In genomic region chr12:105354266-105354665, GRCm38 (mm10) we compare ENCODE assay signal across 9 mouse cellular contexts. TPM values are rescaled to one million over a fixed set of nuclear protein-coding genes. Genes with fewer than 3 reads are reported as not detected.
DNase-seq lines count a peak whose midpoint lies in the region; ATAC-seq lines count a peak whose summit lies in the region.
"Had no signal": no experiment of that assay in that cellular context is flagged by ENCODE, and none has a peak within 500 bp of the region (broad histone marks: within the 10 kb centered on the region; RNA-seq: fewer than 3 reads in every experiment).

No protein-coding gene starts in this region.

- intact Hi-C loops in gastrocnemius, postnatal 36 days (cut with DNase I): no loop called here

- no peak for ATAC-seq in granulocyte monocyte progenitor cell, adult 5-6 weeks (replicated peaks; ENCODE audit: poor library complexity, severe bottlenecking)

- peak; percentile 53 for DNase-seq in gastrocnemius, postnatal 10 days
- no peak for DNase-seq in gastrocnemius, postnatal 36 days
- peak; percentile 69 to 72 for DNase-seq in cerebellum, postnatal 36 days
- DNase-seq in layer of hippocampus, postnatal 14 days (ENCODE audit: low spot score in 2 of 2): peak; percentile 80 to 85
- peak; percentile 71 to 75 for DNase-seq in right cerebral cortex, adult 2 months (ENCODE audit: low spot score in 2 of 2)
- DNase-seq in kidney, postnatal 14 days: no peak
- no peak for DNase-seq in adrenal gland, adult 8-10 months
- DNase-seq: B cell, adult 2 months had no signal

RNA-seq across cellular contexts. Expression of gene Tunar, which starts 20.6 kb away (rescaled TPM):
- not detected for total RNA-seq in gastrocnemius, postnatal 10 days (2021)
- not detected for total RNA-seq in gastrocnemius, postnatal 36 days (2021)
- total RNA-seq in layer of hippocampus, postnatal 14 days (2021): 10 to 100 TPM; 22.3 to 24.2 TPM
- not detected in 2 replicates for total RNA-seq in granulocyte monocyte progenitor cell, adult 5-6 weeks (2014; fragmentation: Nextera tagmentation)
- not detected in 2 replicates for total RNA-seq in granulocyte monocyte progenitor cell, adult 5-6 weeks (2017)
- 1 to 10 TPM in 1 of 4 experiments, under 1 TPM in 3; 0.38 to 1.3 (median 0.46) TPM for total RNA-seq in adrenal gland, adult 8-10 months (2022)

Comparison
In these comparisons a context has a peak if more than half of its experiments do, and no peak if none do; other contexts are left out.
1. DNase-seq: peak in gastrocnemius, postnatal 10 days (single experiment), cerebellum, postnatal 36 days (2 of 2), layer of hippocampus, postnatal 14 days (2 of 2) and right cerebral cortex, adult 2 months (2 of 2); none in gastrocnemius, postnatal 36 days (0 of 2), kidney, postnatal 14 days (single experiment) and adrenal gland, adult 8-10 months (single experiment).
2. RNA of gene Tunar, which starts 20.6 kb away (total RNA-seq): 22.3 to 24.2 TPM in layer of hippocampus, postnatal 14 days; 0.38 to 1.3 TPM in adrenal gland, adult 8-10 months, not detected in gastrocnemius, postnatal 10 days, not detected in gastrocnemius, postnatal 36 days and not detected in granulocyte monocyte progenitor cell, adult 5-6 weeks; every median in the first group is over 10 times any median in the second.